Mouse (Mus musculus) stomach, postnatal 0 days (tissue): ENCODE results near the gene Thnsl2. TPM values are rescaled to one million over a fixed set of nuclear protein-coding genes. Genes with fewer than 3 reads are reported as not detected.

Experiments
- ATAC-seq: fragments of 200-750 bp; cut with Nextera tagmentation; 2 replicates; pipeline ENCODE4 v1.8.0; 2017; ENCODE audit not compliant: low FRiP score, low TSS enrichment
- DNase-seq: peaks from one replicate; pipeline ENCODE4 v3.0.0-alpha.2; 2016; ENCODE audit warnings: low spot score
- H3K27ac ChIP-seq: fragments of 300-500 bp; sonication (generic); replicated peaks from 2 replicates; pipeline ENCODE4 v1.5.1; 2014; ENCODE audit warnings: mild to moderate bottlenecking, control low read depth
- H3K27me3 ChIP-seq: fragments of 300-500 bp; sonication (generic); 2 replicates; pipeline ENCODE4 v1.6.1; 2014; ENCODE audit warnings: low read length; ENCODE audit not compliant: control insufficient read depth, insufficient read depth
- H3K36me3 ChIP-seq: fragments of 300-500 bp; sonication (generic); 2 replicates; pipeline ENCODE4 v1.6.1; 2014; ENCODE audit warnings: low read length, mixed read lengths; ENCODE audit not compliant: control insufficient read depth, insufficient read depth
- H3K4me1 ChIP-seq: fragments of 300-500 bp; sonication (generic); replicated peaks from 2 replicates; pipeline ENCODE4 v1.6.1; 2014; ENCODE audit warnings: antibody characterized with exemption; ENCODE audit not compliant: control insufficient read depth, insufficient read depth
- H3K4me2 ChIP-seq: fragments of 300-500 bp; sonication (generic); replicated peaks from 2 replicates; pipeline ENCODE4 v1.6.1; 2014; ENCODE audit warnings: low read depth, mild to moderate bottlenecking, control low read depth, moderate library complexity
- H3K4me3 ChIP-seq: fragments of 300-500 bp; sonication (generic); 2 replicates; pipeline ENCODE4 v1.5.1; 2014; ENCODE audit warnings: low read depth, low read length, control low read depth
- H3K9ac ChIP-seq: fragments of 300-500 bp; sonication (generic); 2 replicates; pipeline ENCODE4 v1.6.1; 2014; ENCODE audit warnings: mild to moderate bottlenecking, low read length, control low read depth, mixed read lengths
- H3K9me3 ChIP-seq: fragments of 300-500 bp; sonication (generic); 2 replicates; pipeline ENCODE4 v1.6.1; 2016; ENCODE audit warnings: low read length; ENCODE audit not compliant: control insufficient read depth
- CTCF ChIP-seq: IDR thresholded peaks from 2 replicates; pipeline ENCODE4 v1.5.1; 2016; ENCODE audit warnings: antibody characterized with exemption, low read depth, mild to moderate bottlenecking, moderate library complexity
- EP300 ChIP-seq: optimal IDR thresholded peaks from 2 replicates; pipeline ENCODE3; 2016; ENCODE audit warnings: antibody characterized with exemption
- WGBS: fragments of 180-500 bp; shearing (Covaris S2); extraction: QIAGEN DNeasy Blood & Tissue Kit; methylation state at CpG from one replicate; pipeline ENCODE4 v1.1.7; 2014; 5-methylcytosine and 5-hydroxymethylcytosine counted together
- polyA plus RNA-seq: library from polyadenylated mRNA; unstranded; fragments of >200 nt; fragmentation: Nextera tagmentation; extraction: Ambion mirVana; gene quantifications from 2 replicates; pipeline ENCODE4 v1.2.1, GENCODE M21; 2015

Gene Thnsl2
- polyA plus RNA-seq, 1 experiment from 2014 or later, result 10.0 TPM

DNA sequence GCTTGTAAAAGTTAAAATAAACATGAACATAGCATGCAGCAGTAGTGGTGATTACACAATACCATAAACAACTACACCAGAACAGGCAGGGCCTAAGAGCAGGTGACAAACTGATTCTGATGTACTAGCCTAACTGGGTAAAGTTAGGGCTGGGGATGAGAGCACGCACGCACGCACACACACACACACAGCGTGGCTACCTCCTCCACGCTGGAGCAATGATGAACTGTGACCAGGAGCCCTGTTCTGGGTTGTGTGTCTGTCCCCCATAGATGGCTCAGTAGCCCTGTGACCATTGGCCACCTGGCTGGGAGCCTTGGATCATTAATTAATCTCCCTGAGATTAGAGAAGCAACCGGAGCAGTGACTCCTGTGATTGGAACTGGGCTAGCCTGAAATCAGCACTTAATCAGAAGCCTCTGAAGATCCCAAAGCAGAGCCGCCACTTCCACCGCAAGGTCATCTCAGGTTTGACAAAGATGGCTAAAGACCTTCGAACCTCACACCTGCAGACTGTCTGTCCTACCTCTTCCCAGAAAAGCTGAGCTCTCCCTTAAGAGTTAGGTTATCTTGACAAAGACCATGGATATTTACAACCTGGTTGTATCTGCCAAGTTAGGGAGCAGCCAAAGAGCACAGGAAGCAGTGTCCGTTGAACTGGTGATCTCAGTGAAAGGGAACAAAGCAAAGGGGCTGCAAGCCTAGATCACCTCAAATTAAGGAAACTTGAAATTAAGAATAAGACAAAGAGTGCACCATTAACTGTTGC, 28.8 kb upstream of the Thnsl2 start:
- Histone ChIP-seq H3K9ac (no peak overlapping the region), H3K9me3 (no peaks in the 10 kb centered on the region), H3K4me1 (no peaks in the 10 kb centered on the region), H3K4me2 (no peak overlapping the region), H3K27me3 (no peaks in the 10 kb centered on the region), H3K4me3 (no peak overlapping the region), H3K36me3 (no peaks in the 10 kb centered on the region), H3K27ac (no peak overlapping the region)
- WGBS, result 86% methylated on average over 10 of the region's 10 CpGs
- ATAC-seq, result no peak
- no peak for DNase-seq
- TF ChIP-seq CTCF (no peak), EP300 (no peak)

DNA sequence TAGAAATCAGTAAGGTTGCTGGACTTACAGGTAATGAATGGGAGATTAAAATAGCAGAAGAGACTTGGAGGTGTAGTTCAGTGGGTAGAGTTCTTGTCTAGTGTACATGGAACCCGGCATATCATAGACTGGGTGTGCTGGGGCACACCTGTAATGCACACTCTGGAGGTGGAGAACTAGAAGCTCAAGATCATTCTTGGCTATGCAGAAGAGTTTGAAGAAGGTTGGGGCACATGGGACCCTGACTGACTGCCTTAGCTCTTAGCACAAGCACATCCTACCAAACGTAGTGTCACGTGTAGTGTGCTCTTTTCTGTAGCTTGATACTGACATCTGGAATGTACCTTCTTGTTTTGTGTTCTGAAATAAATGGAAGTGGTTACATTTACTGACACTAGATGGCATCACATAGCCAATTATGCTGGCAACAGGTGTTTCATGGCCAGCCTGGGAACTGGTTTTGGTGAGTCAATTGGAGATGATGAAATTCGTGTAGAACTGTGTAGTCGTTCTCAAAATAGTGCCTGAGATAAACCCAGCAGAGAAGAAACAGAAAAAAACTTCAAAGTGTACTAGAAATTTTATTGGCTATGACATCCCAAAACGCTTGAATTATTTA, 22.4 kb upstream of the Thnsl2 start:
- WGBS, result 26% methylated on average over 6 of the region's 6 CpGs
- no peak overlapping the region for H3K9ac ChIP-seq
- TF ChIP-seq CTCF (peak; percentile 89), EP300 (no peak)
- no peak overlapping the region for H3K4me3 ChIP-seq
- DNase-seq (peak; percentile 29), ATAC-seq (peak; percentile 84)
- no peak overlapping the region for H3K4me2 ChIP-seq
- no peaks in the 10 kb centered on the region for H3K9me3 ChIP-seq
- H3K4me1 ChIP-seq, result no peaks in the 10 kb centered on the region
- no peaks in the 10 kb centered on the region for H3K36me3 ChIP-seq
- H3K27ac ChIP-seq, result no peak overlapping the region
- no peaks in the 10 kb centered on the region for H3K27me3 ChIP-seq

DNA sequence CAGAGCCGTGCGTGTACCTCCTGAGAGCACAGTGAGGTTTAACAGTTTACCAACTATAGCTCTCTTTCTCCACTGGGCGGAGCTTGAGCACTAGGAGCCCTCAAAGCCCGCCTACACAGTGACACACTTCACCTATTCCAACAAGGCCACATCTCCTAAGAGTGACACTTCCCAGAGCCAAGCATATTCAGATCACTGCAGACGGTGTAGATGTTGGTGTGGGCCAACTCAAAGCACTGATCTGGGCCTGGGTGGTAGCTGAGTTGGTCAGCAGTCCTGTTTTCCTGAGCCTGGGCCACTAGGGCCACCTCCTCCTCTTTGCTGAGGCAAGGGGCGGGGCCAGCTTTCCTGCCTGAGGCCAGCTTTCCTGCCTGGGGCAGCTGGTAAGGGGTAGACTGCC, 20.2 kb upstream of the Thnsl2 start:
- Histone ChIP-seq H3K4me1 (no peaks in the 10 kb centered on the region), H3K9me3 (no peaks in the 10 kb centered on the region), H3K9ac (no peak overlapping the region), H3K4me3 (no peak overlapping the region), H3K4me2 (no peak overlapping the region), H3K27ac (no peak overlapping the region), H3K36me3 (no peaks in the 10 kb centered on the region), H3K27me3 (no peaks in the 10 kb centered on the region)
- ATAC-seq (peak; percentile 73), DNase-seq (peak; percentile 44)
- TF ChIP-seq EP300 (no peak), CTCF (peak; percentile 36)
- 33% methylated on average over 6 of the region's 6 CpGs for WGBS

DNA sequence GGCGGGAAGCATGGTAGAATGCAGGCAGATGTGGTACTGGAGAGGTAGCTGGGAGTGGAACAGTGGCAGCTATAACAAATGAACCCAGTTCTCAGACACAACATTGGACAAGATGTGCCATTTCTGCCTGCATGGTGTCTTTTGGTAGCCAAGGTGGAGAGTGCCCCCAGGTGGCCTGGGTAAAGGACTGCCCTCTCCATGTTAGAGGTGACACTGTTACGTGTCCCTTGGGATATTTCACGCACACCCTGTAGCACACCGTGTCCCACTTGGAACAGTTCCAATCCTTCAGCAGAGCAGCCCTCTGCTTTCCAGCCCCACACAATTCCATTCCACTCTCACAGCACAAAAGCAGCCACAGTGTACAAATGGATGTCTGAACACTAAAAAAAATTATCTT, 18.0 kb upstream of the Thnsl2 start:
- H3K9me3 ChIP-seq, result no peaks in the 10 kb centered on the region
- TF ChIP-seq CTCF (peak; percentile 66), EP300 (no peak)
- peak; percentile 68 for ATAC-seq
- no peaks in the 10 kb centered on the region for H3K4me1 ChIP-seq
- peak; percentile 35 for DNase-seq
- H3K9ac ChIP-seq, result no peak overlapping the region
- H3K4me2 ChIP-seq, result no peak overlapping the region
- H3K36me3 ChIP-seq, result no peaks in the 10 kb centered on the region
- H3K27ac ChIP-seq, result no peak overlapping the region
- no peaks in the 10 kb centered on the region for H3K27me3 ChIP-seq
- 54% methylated on average over 4 of the region's 4 CpGs for WGBS
- no peak overlapping the region for H3K4me3 ChIP-seq

DNA sequence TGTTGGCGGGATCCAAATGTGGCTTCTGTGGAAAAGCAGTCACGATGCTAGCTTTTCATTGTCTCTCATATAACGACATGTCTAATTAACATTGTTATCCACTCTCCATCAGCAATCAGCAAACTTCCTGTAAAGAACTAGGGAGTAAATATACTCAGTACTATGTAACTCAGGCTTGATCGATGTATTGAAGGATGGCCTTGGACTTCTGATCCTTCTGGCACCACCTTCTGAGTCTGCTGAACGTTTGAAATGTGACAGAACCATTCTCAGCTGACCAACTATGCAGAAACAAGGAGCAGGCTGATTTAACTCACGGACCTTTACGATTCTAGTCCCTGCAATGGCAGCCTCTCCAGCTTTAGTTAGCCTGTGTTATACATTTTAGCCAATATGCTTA, 17.1 kb upstream of the Thnsl2 start:
- Histone ChIP-seq H3K27ac (no peak overlapping the region), H3K36me3 (no peaks in the 10 kb centered on the region), H3K4me2 (no peak overlapping the region), H3K9me3 (no peaks in the 10 kb centered on the region), H3K9ac (no peak overlapping the region), H3K27me3 (no peaks in the 10 kb centered on the region), H3K4me1 (no peaks in the 10 kb centered on the region), H3K4me3 (no peak overlapping the region)
- ATAC-seq (no peak), DNase-seq (no peak)
- WGBS, result 70% methylated on average over 7 of the region's 7 CpGs
- no peak for TF ChIP-seq CTCF
- no peak for TF ChIP-seq EP300

DNA sequence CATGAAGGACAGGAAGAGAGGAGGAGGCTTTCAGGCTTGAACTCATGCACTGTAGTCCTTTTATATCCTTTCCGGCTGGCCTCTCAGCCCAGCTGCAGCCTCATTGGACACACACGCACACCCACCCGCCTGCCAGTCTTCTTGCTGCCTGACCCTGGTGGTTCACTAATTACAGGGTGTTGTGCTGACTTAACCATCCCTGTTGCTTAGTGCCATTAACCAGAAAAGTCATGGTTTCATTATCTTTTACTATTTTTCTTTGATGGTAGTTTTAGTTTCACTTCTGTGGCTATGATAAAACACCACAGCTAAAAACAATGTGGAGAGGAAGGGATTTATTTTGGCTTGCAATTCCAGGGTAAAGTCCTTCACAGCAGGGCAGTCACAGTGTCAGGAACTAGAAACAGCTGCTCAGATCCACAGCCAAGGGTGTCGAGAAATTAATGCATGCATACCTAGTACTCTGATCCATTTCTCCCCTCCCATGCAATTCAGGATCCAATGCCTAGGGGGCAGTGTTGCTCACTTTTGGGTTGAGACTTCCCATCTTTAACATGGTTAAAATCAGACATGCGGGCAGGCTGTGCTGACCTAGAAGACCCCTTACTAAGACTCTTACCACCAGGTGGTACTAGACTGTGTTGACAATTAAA, 12.6 kb upstream of the Thnsl2 start:
- Histone ChIP-seq H3K36me3 (no peaks in the 10 kb centered on the region), H3K9me3 (no peaks in the 10 kb centered on the region), H3K27ac (no peak overlapping the region), H3K27me3 (no peaks in the 10 kb centered on the region), H3K4me1 (no peaks in the 10 kb centered on the region), H3K4me2 (no peak overlapping the region), H3K9ac (no peak overlapping the region), H3K4me3 (no peak overlapping the region)
- TF ChIP-seq EP300 (no peak), CTCF (peak; percentile 61)
- 72% methylated on average over 5 of the region's 5 CpGs for WGBS
- DNase-seq (no peak), ATAC-seq (no peak)
